Mouse (Mus musculus) embryonic fibroblast, embryonic 13.5 days (primary cell): Measurements from ENCODE around the gene Tshz2.

Experiments
- CTCF ChIP-seq: IDR thresholded peaks from 2 replicates; pipeline ENCODE4 v1.5.1; 2011; ENCODE audit warnings: mild to moderate bottlenecking, control low read depth, low read length, moderate library complexity, borderline replicate concordance; ENCODE audit not compliant: insufficient read depth
- POLR2A ChIP-seq: IDR thresholded peaks from 2 replicates; pipeline ENCODE4 v1.6.1; 2011; ENCODE audit warnings: low read depth, mild to moderate bottlenecking, control low read depth, low read length, moderate library complexity

- no peak for TF ChIP-seq CTCF
- no peak for TF ChIP-seq POLR2A
Observed at GRCm38 (mm10) chr2:169778740-169779345, 146.0 kb downstream of the Tshz2 start.
